Mouse (Mus musculus): ENCODE measurements around the gene Wdr26.

Gene Wdr26

DNA sequence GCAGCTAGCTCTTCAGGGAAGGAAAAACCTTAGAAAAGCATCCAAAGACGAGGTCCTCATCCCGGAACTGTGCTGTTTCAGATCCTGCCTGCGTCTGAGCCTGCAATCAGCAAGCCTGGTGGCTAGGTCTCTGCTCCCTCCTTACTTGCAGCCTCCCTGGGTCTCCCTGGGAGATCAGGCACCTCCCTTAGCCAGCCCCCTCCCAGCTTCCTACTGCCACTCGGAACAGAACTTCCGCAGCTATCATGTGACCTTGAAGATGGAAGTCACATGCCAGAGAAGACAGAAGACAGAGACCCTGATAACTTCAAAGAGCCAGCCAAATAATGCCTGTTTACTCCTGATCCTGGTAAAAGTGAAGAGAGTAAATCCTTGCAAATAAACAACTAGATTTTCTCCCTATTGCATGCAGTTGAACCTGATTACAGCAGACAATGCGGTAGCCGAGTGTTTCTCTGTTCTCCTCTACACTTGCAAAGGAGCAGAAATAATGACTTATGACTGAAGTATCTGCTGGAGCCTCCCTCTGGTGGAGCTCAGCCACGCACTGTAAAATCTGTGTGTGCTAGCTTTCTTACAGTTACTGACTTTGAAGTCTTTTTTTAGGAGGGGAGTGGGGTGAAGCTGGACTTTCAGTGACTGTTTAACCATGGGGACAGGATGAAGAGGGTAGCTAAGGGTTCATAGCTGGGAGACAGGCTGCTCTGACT is 22.7 kb upstream of the Wdr26 start:
- DNase-seq = peak; percentile 63

GRCm38 (mm10) chr1:181233734-181234133 is 21.9 kb upstream of the Wdr26 start:
- DNase-seq = no peak

- peak; percentile 91 for DNase-seq
These were observed 20.7 kb upstream of the Wdr26 start for GRCm38 (mm10) chr1:181232307-181233027.

DNA sequence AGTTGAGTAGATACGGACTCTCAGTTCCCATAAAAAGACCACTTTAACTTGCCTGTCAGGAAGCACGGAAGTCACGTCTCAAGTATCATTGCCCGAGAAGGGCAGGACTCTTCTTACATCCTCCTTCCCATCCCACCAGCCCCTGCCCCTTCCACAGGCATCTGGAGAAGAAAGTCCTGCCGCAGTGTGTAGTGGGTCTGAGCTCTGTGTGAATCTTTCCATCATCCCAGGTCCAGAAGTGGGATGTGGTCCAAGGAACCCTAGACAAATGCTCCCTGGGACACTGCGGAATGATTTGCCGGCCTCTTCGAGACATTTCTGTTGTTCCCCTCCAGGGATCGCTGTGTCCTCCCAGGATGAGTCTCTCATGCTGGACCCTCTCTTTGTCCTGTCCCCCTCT is 20.0 kb upstream of the Wdr26 start:
- DNase-seq = no peak

GRCm38 (mm10) chr1:181231262-181231661 is 19.5 kb upstream of the Wdr26 start:
- DNase-seq = no peak

- peak; percentile 41 for DNase-seq
These were observed 18.9 kb upstream of the Wdr26 start for GRCm38 (mm10) chr1:181230731-181231148.

DNA sequence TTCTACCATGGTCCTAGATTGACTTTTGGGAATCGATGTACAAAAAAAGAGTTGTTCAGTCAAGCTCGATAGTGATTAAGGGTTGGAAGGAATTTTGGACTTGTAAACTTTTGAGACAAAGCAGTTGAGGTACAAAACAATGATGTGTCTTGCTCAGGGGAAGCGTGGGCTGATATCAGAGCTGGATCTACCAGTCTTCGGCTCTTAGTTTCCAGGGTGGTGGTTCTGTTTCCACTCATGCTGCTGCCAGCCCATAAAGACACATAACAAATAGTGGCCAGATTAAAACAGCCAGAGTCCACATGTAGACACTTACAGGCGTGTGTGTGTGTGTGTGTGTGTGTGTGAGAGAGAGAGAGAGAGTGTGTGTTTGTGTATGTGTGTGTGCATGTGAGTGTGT is 17.2 kb upstream of the Wdr26 start:
- DNase-seq = no peak

- no peak for DNase-seq
These were observed 16.8 kb upstream of the Wdr26 start for GRCm38 (mm10) chr1:181228591-181228990.

DNA sequence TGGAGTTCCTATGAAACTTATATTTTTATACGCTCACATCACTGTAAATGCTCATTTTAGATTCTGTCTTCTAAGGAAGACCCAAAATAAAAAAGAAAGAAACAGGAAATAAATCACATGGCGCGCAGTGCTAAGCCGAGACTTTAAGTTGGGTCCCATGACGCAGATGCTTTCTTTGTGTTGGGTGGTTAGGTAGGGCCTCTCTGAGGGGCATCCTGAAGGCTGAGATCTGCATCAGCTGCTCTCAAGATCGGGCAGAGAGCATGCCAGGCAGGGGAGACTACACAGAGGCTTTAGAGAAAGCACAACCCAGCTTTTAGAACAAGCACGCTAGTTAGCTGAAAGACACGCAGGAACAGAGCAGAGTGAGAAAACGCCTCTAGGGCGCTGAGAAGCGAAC is 16.0 kb upstream of the Wdr26 start:
- DNase-seq = no peak

DNA sequence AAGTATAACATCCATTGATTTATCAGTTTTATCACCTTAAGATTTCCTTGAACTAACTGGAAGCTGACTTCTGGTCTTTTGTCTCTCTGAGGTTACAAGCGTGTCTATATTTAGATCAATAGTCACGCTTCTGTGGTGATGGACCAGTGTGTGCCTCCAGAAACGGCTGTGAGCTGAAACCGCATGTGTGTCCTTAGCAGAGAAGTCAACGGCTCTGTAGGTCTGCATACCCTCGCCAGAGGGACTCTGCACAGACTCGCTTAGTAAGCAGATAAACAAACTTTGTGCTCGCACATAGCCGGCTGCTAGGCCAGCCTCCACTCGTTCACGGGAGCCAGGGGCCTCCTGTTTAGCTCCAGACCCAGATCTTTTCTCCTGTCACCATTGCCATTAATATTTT is 15.0 kb upstream of the Wdr26 start:
- peak; percentile 39 for DNase-seq

DNA sequence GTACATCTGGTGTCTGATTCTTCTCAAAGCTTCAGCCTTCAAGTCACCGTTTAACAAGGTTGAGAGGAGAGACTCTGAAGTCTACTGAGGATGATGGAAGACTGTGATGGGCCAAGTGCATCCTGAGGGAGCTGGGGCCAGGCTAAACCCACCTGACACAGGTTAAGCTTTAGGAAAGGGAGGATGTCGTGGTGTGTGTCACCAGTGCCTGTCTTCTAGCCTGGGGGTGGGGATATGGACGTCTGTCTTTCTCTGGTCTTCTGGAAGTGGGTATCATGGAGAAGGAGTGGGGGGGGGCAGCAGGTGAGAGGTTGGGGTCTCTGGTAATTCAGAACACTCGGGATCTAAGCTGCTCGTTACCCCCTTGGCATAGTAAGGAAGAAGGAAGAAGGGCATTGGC is 13.5 kb upstream of the Wdr26 start:
- DNase-seq = no peak

- DNase-seq = no peak
These were observed 10.2 kb upstream of the Wdr26 start for GRCm38 (mm10) chr1:181222041-181222440.

DNA sequence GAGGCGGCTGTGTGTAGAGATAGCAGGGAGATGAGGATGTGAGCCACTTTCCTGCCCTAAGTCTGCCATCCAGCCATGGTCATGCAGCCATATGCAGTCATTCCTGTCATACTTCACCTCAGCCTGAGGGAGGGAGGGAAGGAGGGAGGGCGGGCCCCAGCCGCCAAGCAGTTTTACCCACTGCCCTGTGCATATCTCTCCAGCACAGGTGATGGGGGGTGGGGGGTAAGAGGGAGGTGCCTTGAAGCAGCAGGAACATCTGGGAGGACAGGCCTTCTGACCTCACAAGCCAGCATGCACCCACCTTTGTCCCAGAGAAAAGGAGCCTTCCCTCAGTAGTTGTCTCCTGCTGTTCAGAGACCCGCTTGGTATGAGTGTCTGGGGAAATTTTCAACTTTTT is 4.5 kb upstream of the Wdr26 start:
- DNase-seq = peak; percentile 42

DNA sequence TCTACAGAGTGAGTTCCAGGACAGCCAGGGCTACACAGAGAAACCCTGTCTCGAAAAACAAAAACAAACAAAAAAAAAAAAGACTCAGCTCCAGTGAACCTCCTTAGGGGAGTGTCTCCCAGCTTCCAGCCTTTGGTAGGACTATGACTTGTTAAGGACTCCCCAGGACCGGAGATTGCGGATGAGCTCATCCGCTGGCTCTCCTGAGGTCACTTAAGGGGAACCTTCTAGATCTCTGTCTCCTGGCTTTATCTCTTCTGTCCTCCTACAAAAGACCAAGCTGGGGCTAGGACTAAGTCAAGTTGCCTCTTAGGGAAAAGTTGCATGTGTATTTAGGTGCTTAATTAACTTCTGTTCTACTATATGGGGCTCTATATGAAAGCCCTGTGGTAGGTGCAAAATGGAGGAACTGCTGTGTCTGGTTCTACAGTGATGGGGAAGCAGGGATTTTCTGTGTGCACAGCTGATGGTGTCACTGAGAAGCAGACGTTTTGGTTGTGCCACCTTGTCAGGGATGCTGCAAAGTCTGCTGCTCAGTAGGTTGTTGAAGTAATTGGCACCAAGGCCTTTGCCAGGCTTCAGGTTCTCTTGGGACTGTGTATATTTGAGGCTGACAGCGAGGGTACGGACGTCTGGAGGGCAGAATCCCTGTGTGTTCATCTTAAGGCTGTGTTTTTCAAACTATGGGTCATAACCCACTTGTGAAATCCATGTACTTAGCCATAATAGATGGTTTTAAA is 2.7 kb upstream of the Wdr26 start:
- DNase-seq = no peak

DNA sequence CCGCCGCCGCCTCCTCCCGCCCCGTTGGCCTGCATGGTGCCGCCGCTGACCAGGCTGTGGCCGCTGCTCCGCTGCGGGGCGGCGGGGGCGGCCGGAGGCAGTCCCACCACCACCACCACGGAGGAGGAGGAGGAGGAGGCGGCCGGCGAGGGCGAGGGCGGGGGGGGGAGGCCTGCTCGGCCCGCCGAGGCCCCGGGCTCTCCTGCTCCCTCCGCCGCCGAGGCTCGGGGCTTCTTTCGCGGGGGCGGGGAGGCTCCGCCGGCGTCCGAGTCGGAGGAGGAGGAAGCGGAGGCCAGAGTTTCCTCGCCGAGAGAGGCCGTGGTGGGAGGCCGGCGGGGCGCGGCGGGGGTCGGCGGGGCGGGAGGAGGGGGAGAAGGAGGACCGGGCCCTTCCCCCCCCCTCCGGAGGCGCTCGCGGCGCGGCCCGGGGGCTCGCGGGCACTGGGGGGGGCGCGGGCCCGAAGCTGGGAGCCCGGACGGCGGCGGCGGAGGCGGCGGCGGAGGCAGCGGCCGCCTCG is 340 bp downstream of the Wdr26 start:
- DNase-seq = peak; percentile 66

- peak; percentile 67 for DNase-seq
These were observed 999 bp downstream of the Wdr26 start for GRCm38 (mm10) chr1:181210601-181211402.

DNA sequence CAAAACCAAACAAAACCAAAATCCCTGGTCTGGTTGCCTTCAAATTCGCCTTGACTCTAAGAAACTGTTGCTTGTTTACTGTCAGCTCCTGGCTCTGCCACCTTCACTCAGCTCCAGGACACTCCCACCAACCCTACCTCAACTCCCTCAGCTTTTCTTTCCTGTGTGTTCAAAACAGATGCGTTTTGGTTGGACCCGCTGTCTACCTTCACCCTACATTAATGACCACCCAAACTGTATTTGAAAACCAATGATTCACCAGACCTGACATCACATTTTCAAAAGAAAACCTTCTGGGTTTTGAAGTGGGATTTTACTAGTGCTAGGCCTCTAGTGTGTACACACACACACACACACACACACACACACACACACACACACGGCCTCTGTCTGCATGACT is 1.7 kb downstream of the Wdr26 start:
- DNase-seq = no peak

DNA sequence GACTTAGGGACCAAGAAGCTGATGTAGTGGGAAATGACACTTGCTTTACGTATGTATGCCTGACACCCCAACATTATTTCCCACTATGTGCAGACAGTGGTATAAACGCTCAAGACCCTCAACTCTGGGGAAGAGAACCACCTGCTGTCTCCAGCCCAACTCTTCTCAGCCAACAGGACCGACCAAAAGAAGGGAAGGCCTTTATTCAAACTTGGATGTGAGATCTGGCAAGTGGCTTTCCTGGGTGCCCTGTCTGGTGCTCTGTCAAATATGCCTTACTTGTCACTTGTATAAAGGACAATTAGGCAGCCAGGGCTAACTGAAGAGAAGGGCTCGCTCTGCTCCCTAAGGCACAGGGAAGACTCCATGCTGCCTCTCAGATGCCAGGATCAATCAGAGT is 12.4 kb downstream of the Wdr26 start:
- DNase-seq = no peak

DNA sequence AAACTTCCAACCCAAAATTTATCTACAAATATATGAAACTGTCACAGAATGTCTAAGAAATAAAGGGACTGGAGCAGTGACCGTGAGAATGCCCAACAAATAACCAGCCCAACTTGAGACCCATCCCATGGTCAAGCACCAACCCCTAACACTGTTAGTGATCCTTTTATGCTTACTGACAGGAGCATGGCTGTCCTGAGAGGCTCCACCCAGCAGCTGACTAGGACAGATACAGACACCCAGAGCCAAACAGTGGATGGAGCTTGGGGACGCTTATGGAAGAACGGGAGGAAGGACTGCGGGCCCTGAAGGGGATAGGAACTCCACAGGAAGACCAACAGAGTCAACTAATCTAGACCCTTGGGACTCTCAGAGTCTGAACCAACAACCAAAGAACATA is 22.9 kb downstream of the Wdr26 start:
- no peak for DNase-seq

DNA sequence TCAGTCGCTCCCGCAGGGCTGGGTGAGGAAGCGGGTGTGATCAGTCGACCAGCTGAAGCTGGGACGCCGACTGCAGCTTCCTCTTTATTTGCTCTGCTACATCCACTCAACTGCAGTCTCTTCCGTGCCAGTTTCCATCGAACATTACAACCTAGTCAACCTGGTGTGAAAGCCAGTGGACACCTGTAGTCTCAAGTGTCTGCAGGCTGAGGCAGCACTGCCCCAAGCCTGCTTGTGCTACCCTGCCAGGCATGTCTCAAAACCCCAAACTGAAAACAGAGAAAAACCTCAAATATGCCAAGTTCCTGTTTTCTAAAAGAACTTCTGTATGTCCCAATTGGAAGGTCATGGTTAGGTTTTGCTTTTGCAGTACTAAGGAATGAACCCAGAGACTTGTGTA is 41.6 kb downstream of the Wdr26 start:
- no peak for DNase-seq

DNA sequence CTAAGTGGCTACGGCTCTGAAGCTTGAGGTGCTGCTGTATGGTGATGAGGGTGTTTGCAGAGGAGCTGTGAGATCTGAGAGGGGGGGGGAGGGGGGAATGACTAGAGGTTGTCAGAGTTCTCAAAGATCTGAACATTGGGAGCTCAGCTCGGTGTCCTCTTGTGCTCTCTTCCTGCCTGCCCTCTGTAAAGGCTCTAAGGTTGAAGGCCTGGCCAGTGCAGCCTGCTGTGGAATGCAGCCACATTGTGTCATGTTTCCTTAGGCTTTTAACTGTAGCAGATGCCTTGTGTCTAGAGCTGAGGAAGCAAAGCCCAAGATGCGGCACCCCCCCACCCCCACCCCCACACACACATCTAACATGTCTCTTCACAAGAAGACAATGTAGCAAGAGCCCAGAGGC is 43.4 kb downstream of the Wdr26 start:
- DNase-seq = peak; percentile 39

GRCm38 (mm10) chr1:181167816-181168215 is 44.0 kb downstream of the Wdr26 start:
- DNase-seq = no peak

DNA sequence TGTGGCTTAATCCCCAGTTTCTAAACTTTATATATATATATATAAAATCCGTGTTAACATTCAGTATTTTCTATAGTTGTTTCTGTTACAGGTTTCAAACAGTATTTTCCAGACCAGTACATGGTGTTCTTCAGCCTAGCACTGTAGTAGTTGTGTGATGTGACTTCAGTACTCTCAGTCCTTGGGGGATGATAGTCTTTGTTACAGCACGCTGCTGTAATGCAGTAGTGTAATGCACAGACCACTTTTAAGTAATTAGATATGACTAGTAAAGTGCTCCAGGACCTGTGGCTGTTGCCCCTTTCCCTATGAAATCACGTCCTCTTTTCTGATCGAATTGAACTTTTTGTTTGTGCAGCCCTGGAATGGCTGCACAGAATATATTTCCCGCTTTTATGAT is 60.3 kb downstream of the Wdr26 start:
- no peak for DNase-seq

Measured in kidney, postnatal 10 days (tissue).